Mouse (Mus musculus) lung, embryonic 14.5 days (tissue): ENCODE measurements around the gene G0s2. TPM values are rescaled to one million over a fixed set of nuclear protein-coding genes. Genes with fewer than 3 reads are reported as not detected.
"Not testable (repeated sequence)": the region's sequence is repeated elsewhere in the genome, so short reads cannot be mapped to it uniquely, and the experiment has no call there.

Source experiments
- ATAC-seq: fragments of 200-750 bp; cut with Nextera tagmentation; 2 replicates; pipeline ENCODE4 v1.8.0; 2017; ENCODE audit warnings: mild to moderate bottlenecking, moderate TSS enrichment, moderate library complexity; ENCODE audit not compliant: insufficient read depth
- DNase-seq: peaks from one replicate; pipeline ENCODE4 v3.0.0-alpha.2; 2015
- H3K27ac ChIP-seq: fragments of 300-500 bp; sonication (generic); 2 replicates; pipeline ENCODE4 v1.5.1; 2014; ENCODE audit warnings: low read depth, mild to moderate bottlenecking, moderate library complexity
- H3K27me3 ChIP-seq: fragments of 300-500 bp; sonication (generic); 2 replicates; pipeline ENCODE4 v1.6.1; 2014; ENCODE audit warnings: low read length, control low read depth; ENCODE audit not compliant: insufficient read depth
- H3K36me3 ChIP-seq: fragments of 300-500 bp; sonication (generic); 2 replicates; pipeline ENCODE4 v1.6.1; 2014; ENCODE audit warnings: control low read depth; ENCODE audit not compliant: insufficient read depth
- H3K4me1 ChIP-seq: fragments of 300-500 bp; sonication (generic); 2 replicates; pipeline ENCODE4 v1.6.1; 2014; ENCODE audit warnings: antibody characterized with exemption, control low read depth; ENCODE audit not compliant: insufficient read depth
- H3K4me2 ChIP-seq: fragments of 300-500 bp; sonication (generic); 2 replicates; pipeline ENCODE4 v1.6.1; 2014; ENCODE audit warnings: mild to moderate bottlenecking
- H3K4me3 ChIP-seq: fragments of 300-500 bp; sonication (generic); 2 replicates; pipeline ENCODE4 v1.5.1; 2014; ENCODE audit warnings: low read depth, low read length
- H3K9ac ChIP-seq: fragments of 300-500 bp; sonication (generic); 2 replicates; pipeline ENCODE4 v1.6.1; 2014
- H3K9me3 ChIP-seq: fragments of 300-500 bp; sonication (generic); 2 replicates; pipeline ENCODE4 v1.6.1; 2016; ENCODE audit warnings: low read depth, low read length, control low read depth
- CTCF ChIP-seq: IDR thresholded peaks from 2 replicates; pipeline ENCODE4 v1.5.1; 2016; ENCODE audit warnings: antibody characterized with exemption, low read depth
- WGBS: fragments of 180-500 bp; shearing (Covaris S2); extraction: QIAGEN DNeasy Blood & Tissue Kit; methylation state at CpG from one replicate; pipeline ENCODE4 v1.1.7; 2014; 5-methylcytosine and 5-hydroxymethylcytosine counted together
- polyA plus RNA-seq: library from polyadenylated mRNA; unstranded; fragments of >200 nt; fragmentation: Nextera tagmentation; extraction: Ambion mirVana; gene quantifications from 2 replicates; pipeline ENCODE4 v1.2.1, GENCODE M21; 2014

Gene G0s2
- polyA plus RNA-seq, 1 experiment from 2014 or later = 49.0 TPM

- H3K27ac ChIP-seq = no peak overlapping the region
- H3K36me3 ChIP-seq = no peaks in the 10 kb centered on the region
- no peaks in the 10 kb centered on the region for H3K27me3 ChIP-seq
- ATAC-seq = no peak
- 84% methylated on average over 3 of the region's 3 CpGs for WGBS
- H3K4me2 ChIP-seq = no peak overlapping the region
- H3K9me3 ChIP-seq = no peaks in the 10 kb centered on the region
- TF ChIP-seq CTCF = no peak
- H3K9ac ChIP-seq = no peak overlapping the region
- H3K4me1 ChIP-seq = no peaks in the 10 kb centered on the region; the same call in 1 of the 2 replicates
- no peak for DNase-seq
- H3K4me3 ChIP-seq = no peak overlapping the region
These were observed 16.1 kb upstream of the G0s2 start for GRCm38 (mm10) chr1:193289076-193289475.

GRCm38 (mm10) chr1:193287578-193287977 is 14.6 kb upstream of the G0s2 start:
- Histone ChIP-seq H3K9ac (no peak overlapping the region), H3K4me2 (no peak overlapping the region), H3K9me3 (no peaks in the 10 kb centered on the region), H3K4me3 (no peak overlapping the region), H3K27ac (no peak overlapping the region), H3K27me3 (no peaks in the 10 kb centered on the region), H3K4me1 (no peaks in the 10 kb centered on the region; the same call in 1 of the 2 replicates), H3K36me3 (no peaks in the 10 kb centered on the region)
- no peak for TF ChIP-seq CTCF
- DNase-seq (no peak), ATAC-seq (no peak)
- 51% methylated on average over 2 of the region's 2 CpGs for WGBS

- not testable (repeated sequence) for DNase-seq, H3K4me3 ChIP-seq, ATAC-seq, H3K27ac ChIP-seq, H3K9ac ChIP-seq, H3K4me2 ChIP-seq, H3K27me3 ChIP-seq, H3K36me3 ChIP-seq, H3K4me1 ChIP-seq, H3K9me3 ChIP-seq
- WGBS = 77% methylated on average over 3 of the region's 3 CpGs
These were observed 12.8 kb upstream of the G0s2 start for GRCm38 (mm10) chr1:193285766-193286325.

- ATAC-seq = no peak
- no peak for DNase-seq
- WGBS = 65% methylated on average over 7 of the region's 7 CpGs
- no peak overlapping the region for H3K4me3 ChIP-seq
- TF ChIP-seq CTCF = no peak
- no peaks in the 10 kb centered on the region for H3K4me1 ChIP-seq
- H3K9me3 ChIP-seq = no peaks in the 10 kb centered on the region
- no peaks in the 10 kb centered on the region for H3K36me3 ChIP-seq
- no peak overlapping the region for H3K27ac ChIP-seq
- no peak overlapping the region for H3K4me2 ChIP-seq
- H3K9ac ChIP-seq = no peak overlapping the region
- no peaks in the 10 kb centered on the region for H3K27me3 ChIP-seq
These were observed 11.3 kb upstream of the G0s2 start for GRCm38 (mm10) chr1:193284228-193284779.

- WGBS = 86% methylated on average over 2 of the region's 2 CpGs
- Histone ChIP-seq H3K9me3 (no peaks in the 10 kb centered on the region), H3K36me3 (no peaks in the 10 kb centered on the region), H3K9ac (no peak overlapping the region), H3K27ac (no peak overlapping the region), H3K27me3 (no peaks in the 10 kb centered on the region), H3K4me2 (no peak overlapping the region), H3K4me1 (no peaks in the 10 kb centered on the region), H3K4me3 (no peak overlapping the region)
- ATAC-seq (no peak), DNase-seq (no peak)
- no peak for TF ChIP-seq CTCF
These were observed 8.3 kb upstream of the G0s2 start for GRCm38 (mm10) chr1:193281344-193281743.

- no peak overlapping the region for H3K4me2 ChIP-seq
- no peak overlapping the region for H3K27ac ChIP-seq
- H3K36me3 ChIP-seq = no peaks in the 10 kb centered on the region
- H3K4me3 ChIP-seq = no peak overlapping the region
- H3K9me3 ChIP-seq = no peaks in the 10 kb centered on the region
- 73% methylated on average over 4 of the region's 4 CpGs for WGBS
- no peaks in the 10 kb centered on the region for H3K4me1 ChIP-seq
- DNase-seq = no peak
- H3K27me3 ChIP-seq = no peaks in the 10 kb centered on the region
- H3K9ac ChIP-seq = no peak overlapping the region
- ATAC-seq = no peak
- no peak for TF ChIP-seq CTCF
These were observed 6.5 kb upstream of the G0s2 start for GRCm38 (mm10) chr1:193279492-193279891.

- no peak for TF ChIP-seq CTCF
- H3K4me3 ChIP-seq = no peak overlapping the region
- no peaks in the 10 kb centered on the region for H3K4me1 ChIP-seq
- H3K9ac ChIP-seq = no peak overlapping the region
- H3K27ac ChIP-seq = no peak overlapping the region
- DNase-seq = no peak
- WGBS = 50% methylated on average over 6 of the region's 6 CpGs
- no peaks in the 10 kb centered on the region for H3K36me3 ChIP-seq
- no peaks in the 10 kb centered on the region for H3K9me3 ChIP-seq
- no peaks in the 10 kb centered on the region for H3K27me3 ChIP-seq
- ATAC-seq = no peak
- H3K4me2 ChIP-seq = no peak overlapping the region
These were observed 5.5 kb upstream of the G0s2 start for GRCm38 (mm10) chr1:193278414-193279045.
